Mouse (Mus musculus) heart, postnatal 0 days (tissue): Measurements from ENCODE around the gene Fam117b. TPM values are rescaled to one million over a fixed set of nuclear protein-coding genes. Genes with fewer than 3 reads are reported as not detected.

ENCODE experiments used
- ATAC-seq: fragments of 200-750 bp; cut with Nextera tagmentation; 2 replicates; pipeline ENCODE4 v1.8.0; 2017; ENCODE audit warnings: low read depth, moderate number of reproducible peaks, moderate library complexity; ENCODE audit not compliant: insufficient read depth
- DNase-seq: peaks from one replicate; pipeline ENCODE4 v3.0.0-alpha.2; 2016; ENCODE audit warnings: low spot score
- H3K27ac ChIP-seq: fragments of 300-500 bp; sonication (generic); 2 replicates; pipeline ENCODE4 v1.5.1; 2014; ENCODE audit warnings: low read depth, mild to moderate bottlenecking
- H3K27me3 ChIP-seq: fragments of 300-500 bp; sonication (generic); 2 replicates; pipeline ENCODE4 v1.6.1; 2014; ENCODE audit warnings: low read length, mixed read lengths; ENCODE audit not compliant: control insufficient read depth, insufficient read depth
- H3K36me3 ChIP-seq: fragments of 300-500 bp; sonication (generic); replicated peaks from 2 replicates; pipeline ENCODE4 v1.6.1; 2014; ENCODE audit warnings: low read length, mixed read lengths; ENCODE audit not compliant: control insufficient read depth, insufficient read depth
- H3K4me1 ChIP-seq: fragments of 300-500 bp; sonication (generic); 2 replicates; pipeline ENCODE4 v1.6.1; 2014; ENCODE audit warnings: antibody characterized with exemption; ENCODE audit not compliant: control insufficient read depth, insufficient read depth
- H3K4me2 ChIP-seq: fragments of 300-500 bp; sonication (generic); 2 replicates; pipeline ENCODE4 v1.6.1; 2014; ENCODE audit warnings: low read depth, mild to moderate bottlenecking, low read length, moderate library complexity
- H3K4me3 ChIP-seq: fragments of 300-500 bp; sonication (generic); 2 replicates; pipeline ENCODE4 v1.5.1; 2014; ENCODE audit warnings: low read depth, low read length
- H3K9ac ChIP-seq: fragments of 300-500 bp; sonication (generic); replicated peaks from 2 replicates; pipeline ENCODE4 v1.6.1; 2014; ENCODE audit warnings: low read depth, low read length, mixed read lengths
- H3K9me3 ChIP-seq: fragments of 300-500 bp; sonication (generic); replicated peaks from 2 replicates; pipeline ENCODE4 v1.6.1; 2016; ENCODE audit warnings: low read length; ENCODE audit not compliant: control insufficient read depth
- CTCF ChIP-seq: IDR thresholded peaks from 2 replicates; pipeline ENCODE4 v1.5.1; 2016; ENCODE audit warnings: antibody characterized with exemption, control low read depth, low read depth
- EP300 ChIP-seq: IDR thresholded peaks from 2 replicates; pipeline ENCODE4 v1.6.1; 2016; ENCODE audit warnings: antibody characterized with exemption, low read depth
- WGBS: fragments of 180-500 bp; shearing (Covaris S2); extraction: QIAGEN DNeasy Blood & Tissue Kit; methylation state at CpG from one replicate; pipeline ENCODE4 v1.1.7; 2014; 5-methylcytosine and 5-hydroxymethylcytosine counted together
- polyA plus RNA-seq: library from polyadenylated mRNA; unstranded; fragments of >200 nt; fragmentation: Nextera tagmentation; extraction: Ambion mirVana; gene quantifications from 2 replicates; pipeline ENCODE4 v1.2.1, GENCODE M21; 2015
- total RNA-seq: library from RNA; depleted of rRNA; stranded (reverse); fragments of >200 nt; gene quantifications from 2 replicates; pipeline ENCODE4 v1.2.3, GENCODE M21; 2014; ENCODE audit warnings: low replicate concordance

The Fam117b gene
- total and polyA plus RNA-seq, 2 experiments from 2014 or later, result 2.4 to 7.7 TPM

DNA sequence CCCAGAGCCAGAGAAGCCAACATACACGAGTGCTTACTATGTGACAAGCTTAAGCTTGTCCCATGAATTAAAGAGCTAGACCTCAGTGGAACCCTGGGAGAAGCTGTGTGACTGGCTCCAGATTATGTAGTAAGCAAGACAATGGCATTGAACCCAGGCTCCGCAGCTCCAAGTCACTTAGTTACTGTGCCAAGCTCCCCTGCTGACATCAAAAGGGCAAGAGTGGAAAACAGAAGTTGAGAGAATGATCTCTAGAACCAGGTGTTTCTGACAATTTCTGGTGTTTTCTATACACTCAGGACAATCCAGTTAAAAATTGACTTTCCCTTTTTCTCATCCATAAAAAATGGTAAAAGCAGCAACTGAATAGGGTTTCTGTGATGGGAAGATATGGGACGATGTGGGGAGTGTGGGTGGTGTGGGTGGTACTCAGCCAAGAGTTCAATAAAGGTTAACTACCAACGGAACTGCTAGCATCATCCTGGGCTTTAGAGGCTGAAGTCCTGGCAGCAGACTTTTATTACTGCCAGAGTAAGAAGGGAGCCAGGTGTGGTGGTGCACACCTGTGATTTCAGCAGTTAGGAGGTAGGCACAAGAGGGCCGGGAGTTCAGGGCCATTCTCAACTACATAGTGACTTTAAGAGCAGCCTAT, 15.5 kb upstream of the Fam117b start:
- no peak overlapping the region for H3K4me3 ChIP-seq
- H3K27ac ChIP-seq, result no peak overlapping the region
- WGBS, result 63% methylated on average over 5 of the region's 5 CpGs
- H3K36me3 ChIP-seq, result no peaks in the 10 kb centered on the region
- no peak overlapping the region for H3K9ac ChIP-seq
- ATAC-seq, result no peak
- no peaks in the 10 kb centered on the region for H3K27me3 ChIP-seq
- H3K9me3 ChIP-seq, result no peaks in the 10 kb centered on the region
- no peak overlapping the region for H3K4me2 ChIP-seq
- peaks cover 11% of the 10 kb centered on the region for H3K4me1 ChIP-seq
- DNase-seq, result no peak
- TF ChIP-seq CTCF, result no peak
- no peak for TF ChIP-seq EP300

DNA sequence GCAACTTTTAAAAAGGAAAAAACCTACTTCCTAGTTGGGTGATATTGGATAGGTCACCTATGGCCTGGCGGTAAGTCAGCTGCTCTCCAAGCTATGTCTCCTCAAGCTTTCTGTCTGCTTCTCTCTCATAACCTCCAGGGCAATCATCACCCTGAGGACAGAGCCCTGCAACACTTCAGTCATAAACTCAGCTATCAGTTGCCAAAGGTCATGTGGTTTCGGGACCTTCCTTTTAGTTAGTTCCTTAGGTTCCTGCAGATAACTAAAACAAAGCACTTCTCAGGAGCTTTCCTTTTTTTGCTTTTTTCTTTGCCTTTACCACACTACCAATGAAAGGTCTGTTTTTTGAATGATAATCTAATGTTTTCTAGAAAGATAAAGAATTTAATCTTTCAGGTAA, 13.1 kb upstream of the Fam117b start:
- no peaks in the 10 kb centered on the region for H3K36me3 ChIP-seq
- DNase-seq, result no peak
- no peak overlapping the region for H3K9ac ChIP-seq
- H3K27me3 ChIP-seq, result no peaks in the 10 kb centered on the region
- no peak for ATAC-seq
- no peak for TF ChIP-seq CTCF
- TF ChIP-seq EP300, result no peak
- no peaks in the 10 kb centered on the region for H3K9me3 ChIP-seq
- no peak overlapping the region for H3K27ac ChIP-seq
- H3K4me1 ChIP-seq, result peaks cover 11% of the 10 kb centered on the region
- 31% methylated on average over 2 of the region's 2 CpGs for WGBS
- no peak overlapping the region for H3K4me2 ChIP-seq
- no peak overlapping the region for H3K4me3 ChIP-seq

DNA sequence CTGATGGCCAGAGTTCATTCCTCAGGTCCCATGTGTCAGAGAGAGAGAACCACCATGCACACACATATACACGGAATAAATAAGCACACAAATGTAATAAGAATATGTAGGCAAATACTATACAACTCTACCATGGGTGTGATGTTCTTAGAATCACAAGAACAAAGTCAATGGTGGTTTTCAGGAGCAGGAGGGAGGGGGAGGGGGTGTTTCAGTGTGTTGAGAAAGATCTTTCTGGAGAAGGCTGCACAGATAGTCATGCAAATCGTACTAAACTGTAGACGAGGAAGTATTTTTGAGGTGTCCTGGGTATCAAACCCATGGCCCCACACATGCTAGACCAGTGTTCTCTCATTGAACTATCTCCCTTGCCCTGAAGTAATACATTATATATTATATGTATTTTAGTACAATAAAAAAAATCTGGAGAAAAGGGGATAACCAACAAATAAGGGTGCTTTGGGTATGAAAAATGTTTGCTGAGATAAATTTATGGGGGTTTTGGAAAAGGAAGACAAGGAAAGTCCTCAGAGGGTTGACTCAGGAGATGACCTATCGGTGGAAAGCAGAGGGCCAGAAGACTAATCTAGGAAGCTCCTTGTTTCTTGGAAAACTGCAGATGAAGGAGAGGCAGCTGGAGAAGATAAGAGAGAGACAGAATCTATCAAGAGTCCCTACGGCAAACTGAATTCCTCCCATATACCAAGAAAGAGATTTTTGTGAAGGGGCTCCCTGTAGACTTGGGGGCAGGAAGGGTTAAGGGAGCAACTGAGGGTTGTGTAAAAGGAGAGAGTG, 11.5 kb upstream of the Fam117b start:
- no peak for ATAC-seq
- H3K27me3 ChIP-seq, result no peaks in the 10 kb centered on the region
- H3K4me3 ChIP-seq, result no peak overlapping the region
- DNase-seq, result no peak
- peaks cover 4% of the 10 kb centered on the region; the same call in 1 of the 2 replicates for H3K4me1 ChIP-seq
- no peak overlapping the region for H3K4me2 ChIP-seq
- H3K27ac ChIP-seq, result peak overlapping the region; percentile 69; the same call in 1 of the 2 replicates
- no peak overlapping the region for H3K9ac ChIP-seq
- H3K9me3 ChIP-seq, result no peaks in the 10 kb centered on the region
- 81% methylated on average over 5 of the region's 5 CpGs for WGBS
- TF ChIP-seq CTCF (no peak), EP300 (no peak)
- no peaks in the 10 kb centered on the region for H3K36me3 ChIP-seq

DNA sequence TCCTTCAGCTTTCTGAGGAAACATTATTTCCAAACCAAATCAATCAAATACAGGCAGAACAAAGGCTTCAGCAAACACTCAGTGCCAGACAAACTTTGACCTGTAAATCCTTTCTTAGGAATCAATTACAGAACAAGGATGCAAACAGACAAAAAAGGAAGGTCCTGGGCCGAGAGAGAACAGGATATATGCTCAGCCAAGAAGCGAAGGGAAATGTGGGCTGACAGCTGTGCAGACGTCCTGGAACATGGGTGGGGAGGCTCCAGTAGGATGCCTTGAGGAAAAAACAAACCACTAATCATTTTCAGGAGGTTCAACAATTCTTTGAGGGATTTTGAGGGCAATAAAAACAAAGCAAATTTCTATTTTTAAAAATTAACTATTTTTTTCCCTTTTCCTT, 10.2 kb upstream of the Fam117b start:
- Histone ChIP-seq H3K36me3 (no peaks in the 10 kb centered on the region), H3K9me3 (no peaks in the 10 kb centered on the region), H3K4me2 (no peak overlapping the region), H3K27ac (peak overlapping the region; percentile 69; the same call in 1 of the 2 replicates), H3K4me3 (no peak overlapping the region), H3K9ac (no peak overlapping the region), H3K27me3 (no peaks in the 10 kb centered on the region), H3K4me1 (peaks cover 4% of the 10 kb centered on the region; the same call in 1 of the 2 replicates)
- WGBS, result 52% methylated on average over 3 of the region's 3 CpGs
- TF ChIP-seq EP300 (peak; percentile 85), CTCF (no peak)
- ATAC-seq (peak; percentile 73), DNase-seq (no peak)

DNA sequence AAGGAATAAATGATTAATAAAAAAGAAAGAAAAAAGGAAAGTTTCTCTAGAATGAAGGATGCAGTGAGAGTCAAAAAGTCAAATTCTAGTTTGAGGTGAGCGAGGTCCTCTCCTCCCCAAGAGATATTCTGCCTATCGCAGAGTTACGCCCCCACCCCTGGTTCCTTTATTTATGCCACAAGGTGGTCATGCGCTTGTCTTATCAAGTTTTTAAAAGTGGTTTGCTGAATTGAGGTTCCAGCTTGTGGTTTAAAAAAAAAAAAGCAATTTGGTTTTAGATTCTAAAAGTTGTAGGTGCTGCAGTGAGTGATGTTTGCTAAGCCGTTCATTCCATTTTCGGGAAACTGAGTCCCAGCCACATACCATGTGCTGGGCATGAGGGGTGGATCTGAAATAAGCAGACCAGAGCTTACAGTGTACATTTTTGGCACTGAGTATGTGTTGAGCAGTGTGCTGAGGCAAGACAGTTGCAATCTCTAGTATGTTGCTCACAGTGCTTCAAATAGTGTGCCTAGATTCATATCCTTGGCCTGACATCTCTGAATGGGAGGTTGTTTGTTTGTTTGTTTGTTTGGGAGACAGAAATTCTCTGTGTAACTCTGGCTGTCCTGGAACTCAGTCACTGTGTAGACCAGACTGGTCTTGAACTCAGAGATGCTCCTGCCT, 8.0 kb upstream of the Fam117b start:
- no peak overlapping the region for H3K4me3 ChIP-seq
- DNase-seq, result no peak
- H3K9me3 ChIP-seq, result no peaks in the 10 kb centered on the region
- no peaks in the 10 kb centered on the region; the same call in 1 of the 2 replicates for H3K4me1 ChIP-seq
- H3K27ac ChIP-seq, result no peak overlapping the region
- TF ChIP-seq EP300 (no peak), CTCF (no peak)
- no peaks in the 10 kb centered on the region for H3K27me3 ChIP-seq
- no peak overlapping the region for H3K4me2 ChIP-seq
- no peak overlapping the region for H3K9ac ChIP-seq
- no peak for ATAC-seq
- H3K36me3 ChIP-seq, result no peaks in the 10 kb centered on the region
- WGBS, result 86% methylated on average over 6 of the region's 6 CpGs
